Mouse (Mus musculus) cortical plate, adult 2 months (tissue): ENCODE measurements around the gene Traf5.

Source experiments
- CTCF ChIP-seq: fragments of 200-500 bp; IDR thresholded peaks from 2 replicates; pipeline ENCODE4 v1.5.1; 2011; ENCODE audit warnings: mild to moderate bottlenecking, control low read depth, low read length; ENCODE audit not compliant: insufficient read depth; ENCODE audit errors: extremely low read depth
- POLR2A ChIP-seq: fragments of 200-500 bp; IDR thresholded peaks from 2 replicates; pipeline ENCODE4 v1.6.1; 2011; ENCODE audit warnings: mild to moderate bottlenecking, low read length, control low read depth; ENCODE audit not compliant: insufficient read depth; ENCODE audit errors: extremely low read depth

DNA sequence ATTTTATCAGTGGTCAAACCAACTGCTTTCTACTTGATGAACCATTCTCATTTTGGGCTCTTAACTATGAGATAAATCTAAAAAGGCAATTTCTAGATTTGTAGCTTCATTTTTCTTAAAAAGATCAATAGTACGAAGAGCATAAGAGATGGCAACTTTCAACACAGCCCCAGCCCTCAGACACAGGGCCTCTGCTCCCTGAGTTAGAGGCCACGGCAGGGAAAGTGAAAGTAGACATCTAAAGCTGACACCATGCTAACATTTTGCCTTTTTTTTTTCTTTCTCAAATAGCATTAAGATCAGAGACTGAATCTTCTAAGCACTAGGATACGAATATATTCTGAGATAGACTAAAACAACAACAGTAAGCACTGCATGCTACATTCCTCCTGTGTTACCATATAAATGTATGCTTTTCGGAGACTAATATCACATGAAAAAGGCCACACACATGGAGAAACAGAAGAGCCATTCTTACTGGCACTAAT, 13.6 kb upstream of the Traf5 start:
- no peak for TF ChIP-seq CTCF
- no peak for TF ChIP-seq POLR2A
